Mouse (Mus musculus) lung, postnatal 25 days (tissue): ENCODE measurements at regions not wholly inside any gene's neighbourhood (a gene's known extent, or its start where the extent isn't known, plus 50 kb on each side); places are given as distances from the start of the nearest gene placed in this dataset.

Experiments
- DNase-seq: peaks from one replicate; pipeline ENCODE4 v3.0.0; 2022; ENCODE audit warnings: low spot score

DNA sequence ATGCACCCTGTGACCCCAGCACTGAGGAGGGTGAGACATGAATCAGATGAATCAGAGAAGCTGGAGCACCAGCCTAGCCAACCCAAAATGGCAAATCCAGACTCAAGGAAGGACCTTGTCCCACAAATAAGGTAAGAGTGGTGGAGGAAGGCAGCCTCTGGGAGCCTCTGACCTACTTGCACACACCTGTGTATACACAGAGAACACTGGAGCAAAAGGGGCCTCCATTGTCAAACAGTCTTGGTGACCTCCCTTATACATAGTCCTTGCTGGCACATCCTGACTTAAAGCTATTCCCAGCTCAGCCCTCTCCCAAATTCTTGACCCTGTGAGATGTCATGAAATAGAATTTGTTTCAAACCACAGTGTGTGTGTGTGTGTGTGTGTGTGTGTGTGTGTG, 57.1 kb downstream of the Inhbb start:
- no peak for DNase-seq

DNA sequence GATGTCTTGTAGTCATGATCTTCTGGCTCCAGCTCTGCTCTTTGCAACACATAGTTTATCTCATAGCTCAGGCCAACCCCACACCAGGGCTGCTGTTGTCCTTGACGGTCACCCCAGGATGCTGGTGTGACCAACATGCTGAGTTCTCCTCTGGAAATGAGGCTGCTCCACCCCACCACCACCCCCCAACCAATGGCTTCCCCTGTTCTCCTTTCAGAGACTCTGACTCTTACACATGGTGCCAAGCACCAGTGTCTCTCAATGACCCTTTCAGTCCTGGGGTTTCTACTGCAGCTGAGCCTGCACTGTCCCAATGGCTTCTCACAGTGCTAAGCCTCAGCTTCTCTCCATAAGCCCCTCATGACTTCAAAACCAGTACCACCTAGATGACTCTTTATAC, 64.0 kb downstream of the Inhbb start:
- DNase-seq = no peak

DNA sequence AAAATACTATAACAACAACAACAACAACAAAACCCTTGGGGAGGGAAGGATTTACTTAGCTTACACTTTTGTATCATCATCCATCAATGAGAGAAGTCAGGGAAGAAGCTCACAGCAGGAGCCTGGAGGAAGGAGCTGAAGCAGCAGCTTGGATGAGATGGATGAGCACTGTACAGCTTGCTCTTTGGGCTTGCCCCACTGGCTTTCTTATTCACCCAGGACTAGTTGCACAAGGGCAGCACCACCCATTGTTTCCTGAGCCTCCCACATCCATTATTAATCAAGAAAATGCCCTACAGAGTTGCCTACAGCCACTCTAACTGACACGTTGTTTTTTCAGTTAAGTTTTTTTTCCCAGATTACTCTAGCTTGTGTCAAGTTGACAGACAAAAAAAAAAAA, 65.1 kb downstream of the Inhbb start:
- DNase-seq = no peak

- DNase-seq = no peak
These were observed 66.6 kb downstream of the Inhbb start for GRCm38 (mm10) chr1:119355456-119355855.

DNA sequence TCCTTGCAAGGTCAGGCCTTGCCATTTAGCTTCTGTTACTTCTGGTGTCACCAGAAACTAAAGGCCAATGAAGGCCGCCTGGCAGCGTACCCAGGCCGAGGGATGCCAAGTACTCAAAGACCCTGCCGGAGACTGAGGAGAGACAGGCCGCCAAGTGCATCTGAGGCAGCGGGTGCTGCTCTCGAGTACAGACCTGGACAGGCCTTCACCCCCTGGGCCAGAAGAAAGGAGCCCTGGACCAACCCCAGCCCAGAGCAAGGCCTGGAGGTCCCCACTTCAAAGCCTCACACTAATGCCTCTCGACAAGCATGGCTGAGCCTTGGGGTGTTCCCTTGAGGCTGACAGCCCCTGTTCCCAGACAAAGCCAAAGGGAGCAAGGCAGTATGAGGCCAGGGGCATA, 70.5 kb downstream of the Inhbb start:
- no peak for DNase-seq

GRCm38 (mm10) chr1:119350846-119351245, 71.2 kb downstream of the Inhbb start:
- DNase-seq = no peak

GRCm38 (mm10) chr1:119350296-119350695, 71.8 kb downstream of the Inhbb start:
- DNase-seq = no peak

DNA sequence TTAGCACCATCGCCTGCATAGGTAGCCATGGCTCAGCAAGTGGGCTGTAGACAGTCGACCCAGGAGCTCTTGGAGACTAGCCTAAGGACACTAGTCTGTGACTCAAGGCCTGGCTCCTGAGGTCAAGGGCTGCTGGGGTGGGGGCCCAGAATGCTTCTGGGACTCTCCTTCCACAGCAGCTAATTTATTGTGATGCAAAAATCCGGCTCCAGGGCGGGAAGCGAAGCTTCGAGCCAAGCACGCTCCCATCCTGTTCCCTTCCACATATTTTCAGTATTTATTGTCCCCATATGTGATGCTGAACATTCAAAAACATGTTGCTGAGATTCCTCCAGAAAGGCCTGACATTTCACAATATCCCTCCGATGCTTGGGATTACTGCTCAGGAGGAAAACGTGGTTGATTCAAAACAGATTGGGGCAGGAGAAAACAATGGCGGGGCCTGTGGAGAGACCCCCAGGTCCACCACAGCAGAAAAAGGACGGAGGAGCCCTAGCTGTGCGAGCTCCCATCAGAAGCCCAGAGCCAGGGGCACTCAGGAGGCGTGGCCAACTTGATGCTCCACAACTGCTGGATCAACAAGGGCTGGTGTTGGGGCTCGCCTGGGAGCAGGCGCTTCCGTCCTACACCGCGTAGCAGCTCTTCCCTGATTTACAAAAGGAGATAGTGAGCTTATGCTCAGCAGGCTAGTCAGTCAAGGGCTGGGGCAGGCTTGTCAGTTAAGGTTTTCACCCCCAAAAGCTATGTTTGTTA, 73.4 kb downstream of the Inhbb start:
- DNase-seq = no peak

GRCm38 (mm10) chr1:119347749-119348148, 74.3 kb downstream of the Inhbb start:
- no peak for DNase-seq

DNA sequence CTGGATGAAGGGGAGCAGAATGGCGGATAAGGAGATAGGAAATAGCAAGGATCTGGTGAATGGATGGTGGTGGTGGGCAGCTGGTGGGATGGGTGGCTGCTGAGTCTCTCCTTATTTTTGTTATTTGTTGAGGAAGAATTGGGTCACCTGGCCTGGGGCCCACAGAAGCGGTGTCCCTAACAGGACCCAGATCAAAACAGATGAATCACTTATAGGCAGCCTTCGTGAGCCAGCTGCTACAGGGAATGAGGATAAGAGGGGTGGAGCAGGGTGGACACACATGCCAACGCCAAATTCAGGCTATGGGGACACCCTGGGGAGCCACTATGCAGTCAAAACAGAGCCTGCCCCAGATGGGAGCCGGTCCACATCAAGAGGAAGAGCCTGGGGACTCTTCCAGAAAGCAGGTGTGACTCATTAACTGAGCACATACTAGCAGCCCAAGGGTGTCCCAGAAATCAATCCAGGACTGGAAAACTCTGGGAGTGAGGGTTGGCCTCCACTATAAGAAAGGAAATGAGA, 75.4 kb downstream of the Inhbb start:
- DNase-seq = no peak

DNA sequence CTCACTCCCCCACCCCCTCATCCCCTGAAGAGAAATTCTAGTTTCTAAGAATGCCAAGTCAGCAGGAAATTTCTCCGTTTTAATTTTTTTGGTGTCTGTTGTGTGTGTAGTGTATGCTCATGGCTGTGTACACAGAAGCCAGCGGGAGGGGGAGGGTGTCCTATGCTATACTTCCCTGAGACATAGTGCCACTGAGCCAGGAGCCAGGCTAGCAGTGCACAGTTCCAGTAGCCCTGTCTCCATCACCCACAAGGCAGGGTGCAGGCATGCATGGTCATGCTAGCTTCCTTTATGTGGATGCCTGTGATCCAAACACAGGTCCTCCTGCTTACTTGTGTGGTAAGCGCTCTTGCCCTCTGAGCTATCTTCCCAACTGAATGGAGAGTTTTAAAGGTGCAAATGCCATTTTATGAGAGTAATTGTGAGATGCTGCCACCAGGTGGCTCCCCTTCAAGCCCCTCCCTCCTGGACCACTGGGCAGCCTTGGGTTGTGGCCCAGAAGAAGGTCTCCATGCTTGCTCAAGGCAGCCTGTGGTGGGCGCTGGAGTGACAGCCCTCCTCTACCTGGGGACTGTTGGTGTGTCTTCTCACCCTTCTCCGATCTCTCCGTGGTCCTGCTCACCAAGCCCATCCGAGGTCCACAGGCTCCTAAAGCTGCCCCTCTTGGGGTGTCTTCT, 76.8 kb downstream of the Inhbb start:
- DNase-seq = no peak

DNA sequence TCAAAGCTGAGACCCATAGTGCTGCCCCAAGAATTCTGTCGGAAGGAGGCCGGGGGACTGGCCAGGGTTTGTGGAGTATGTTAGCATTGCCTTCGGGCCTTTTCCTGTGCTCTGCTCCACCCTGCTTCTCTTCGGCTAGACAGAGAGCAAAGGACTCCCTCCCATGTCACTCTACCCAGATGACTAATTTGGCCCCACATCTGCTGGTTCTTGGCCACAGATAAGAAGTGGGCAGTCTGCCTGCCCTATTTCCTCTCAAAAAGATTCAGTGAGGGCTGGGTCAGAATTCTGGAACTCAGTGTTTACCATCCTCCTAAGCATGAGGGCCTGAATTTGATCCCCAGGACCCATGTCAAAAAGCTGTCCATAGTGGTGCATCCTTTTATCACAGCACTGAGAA, 78.0 kb downstream of the Inhbb start:
- DNase-seq = no peak

- no peak for DNase-seq
These were observed 86.9 kb downstream of the Inhbb start for GRCm38 (mm10) chr1:119335171-119335570.

- no peak for DNase-seq
These were observed 91.2 kb downstream of the Inhbb start for GRCm38 (mm10) chr1:119330751-119331326.

GRCm38 (mm10) chr1:119329693-119330434, 92.2 kb downstream of the Inhbb start:
- DNase-seq = no peak

- DNase-seq = peak; percentile 38
These were observed 92.9 kb downstream of the Inhbb start for GRCm38 (mm10) chr1:119328921-119329692.

GRCm38 (mm10) chr1:119324551-119324950, 97.5 kb downstream of the Inhbb start:
- DNase-seq = no peak

GRCm38 (mm10) chr1:119322279-119322995, 99.6 kb downstream of the Inhbb start:
- DNase-seq = no peak

GRCm38 (mm10) chr1:119321799-119322198, 100.2 kb downstream of the Inhbb start:
- peak; percentile 77 for DNase-seq

DNA sequence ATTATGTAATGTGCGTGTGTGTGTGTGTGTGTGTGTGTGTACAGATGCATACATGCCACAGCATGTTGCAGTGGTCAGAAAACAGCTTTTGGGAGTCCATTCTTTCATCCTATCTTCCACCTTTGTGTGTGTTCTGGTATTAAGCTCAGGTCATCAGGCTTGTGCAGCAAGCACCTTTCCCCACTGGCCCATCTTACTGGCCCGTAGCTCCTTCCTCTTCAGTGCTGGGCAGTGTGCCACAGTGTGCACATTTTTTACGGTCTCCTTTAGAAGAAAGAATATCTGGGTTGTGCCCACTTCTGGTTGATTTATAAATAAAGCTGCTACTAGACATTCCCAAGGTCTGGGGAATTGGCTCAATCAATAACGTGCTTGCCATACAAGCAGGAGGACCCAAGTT, 105.0 kb downstream of the Inhbb start:
- peak; percentile 23 for DNase-seq
